Mouse (Mus musculus) heart, postnatal 0 days (tissue): ENCODE results near the gene Islr2. TPM values are rescaled to one million over a fixed set of nuclear protein-coding genes. Genes with fewer than 3 reads are reported as not detected.

Experiments
- ATAC-seq: fragments of 200-750 bp; cut with Nextera tagmentation; 2 replicates; pipeline ENCODE4 v1.8.0; 2017; ENCODE audit warnings: low read depth, moderate number of reproducible peaks, moderate library complexity; ENCODE audit not compliant: insufficient read depth
- DNase-seq: peaks from one replicate; pipeline ENCODE4 v3.0.0-alpha.2; 2016; ENCODE audit warnings: low spot score
- H3K27ac ChIP-seq: fragments of 300-500 bp; sonication (generic); 2 replicates; pipeline ENCODE4 v1.5.1; 2014; ENCODE audit warnings: low read depth, mild to moderate bottlenecking
- H3K27me3 ChIP-seq: fragments of 300-500 bp; sonication (generic); 2 replicates; pipeline ENCODE4 v1.6.1; 2014; ENCODE audit warnings: low read length, mixed read lengths; ENCODE audit not compliant: control insufficient read depth, insufficient read depth
- H3K36me3 ChIP-seq: fragments of 300-500 bp; sonication (generic); replicated peaks from 2 replicates; pipeline ENCODE4 v1.6.1; 2014; ENCODE audit warnings: low read length, mixed read lengths; ENCODE audit not compliant: control insufficient read depth, insufficient read depth
- H3K4me1 ChIP-seq: fragments of 300-500 bp; sonication (generic); 2 replicates; pipeline ENCODE4 v1.6.1; 2014; ENCODE audit warnings: antibody characterized with exemption; ENCODE audit not compliant: control insufficient read depth, insufficient read depth
- H3K4me2 ChIP-seq: fragments of 300-500 bp; sonication (generic); 2 replicates; pipeline ENCODE4 v1.6.1; 2014; ENCODE audit warnings: low read depth, mild to moderate bottlenecking, low read length, moderate library complexity
- H3K4me3 ChIP-seq: fragments of 300-500 bp; sonication (generic); 2 replicates; pipeline ENCODE4 v1.5.1; 2014; ENCODE audit warnings: low read depth, low read length
- H3K9ac ChIP-seq: fragments of 300-500 bp; sonication (generic); replicated peaks from 2 replicates; pipeline ENCODE4 v1.6.1; 2014; ENCODE audit warnings: low read depth, low read length, mixed read lengths
- H3K9me3 ChIP-seq: fragments of 300-500 bp; sonication (generic); replicated peaks from 2 replicates; pipeline ENCODE4 v1.6.1; 2016; ENCODE audit warnings: low read length; ENCODE audit not compliant: control insufficient read depth
- CTCF ChIP-seq: IDR thresholded peaks from 2 replicates; pipeline ENCODE4 v1.5.1; 2016; ENCODE audit warnings: antibody characterized with exemption, control low read depth, low read depth
- EP300 ChIP-seq: IDR thresholded peaks from 2 replicates; pipeline ENCODE4 v1.6.1; 2016; ENCODE audit warnings: antibody characterized with exemption, low read depth
- WGBS: fragments of 180-500 bp; shearing (Covaris S2); extraction: QIAGEN DNeasy Blood & Tissue Kit; methylation state at CpG from one replicate; pipeline ENCODE4 v1.1.7; 2014; 5-methylcytosine and 5-hydroxymethylcytosine counted together
- polyA plus RNA-seq: library from polyadenylated mRNA; unstranded; fragments of >200 nt; fragmentation: Nextera tagmentation; extraction: Ambion mirVana; gene quantifications from 2 replicates; pipeline ENCODE4 v1.2.1, GENCODE M21; 2015
- total RNA-seq: library from RNA; depleted of rRNA; stranded (reverse); fragments of >200 nt; gene quantifications from 2 replicates; pipeline ENCODE4 v1.2.3, GENCODE M21; 2014; ENCODE audit warnings: low replicate concordance

Islr2 gene
- total and polyA plus RNA-seq, 2 experiments from 2014 or later, result 0.08 to 0.69 TPM

DNA sequence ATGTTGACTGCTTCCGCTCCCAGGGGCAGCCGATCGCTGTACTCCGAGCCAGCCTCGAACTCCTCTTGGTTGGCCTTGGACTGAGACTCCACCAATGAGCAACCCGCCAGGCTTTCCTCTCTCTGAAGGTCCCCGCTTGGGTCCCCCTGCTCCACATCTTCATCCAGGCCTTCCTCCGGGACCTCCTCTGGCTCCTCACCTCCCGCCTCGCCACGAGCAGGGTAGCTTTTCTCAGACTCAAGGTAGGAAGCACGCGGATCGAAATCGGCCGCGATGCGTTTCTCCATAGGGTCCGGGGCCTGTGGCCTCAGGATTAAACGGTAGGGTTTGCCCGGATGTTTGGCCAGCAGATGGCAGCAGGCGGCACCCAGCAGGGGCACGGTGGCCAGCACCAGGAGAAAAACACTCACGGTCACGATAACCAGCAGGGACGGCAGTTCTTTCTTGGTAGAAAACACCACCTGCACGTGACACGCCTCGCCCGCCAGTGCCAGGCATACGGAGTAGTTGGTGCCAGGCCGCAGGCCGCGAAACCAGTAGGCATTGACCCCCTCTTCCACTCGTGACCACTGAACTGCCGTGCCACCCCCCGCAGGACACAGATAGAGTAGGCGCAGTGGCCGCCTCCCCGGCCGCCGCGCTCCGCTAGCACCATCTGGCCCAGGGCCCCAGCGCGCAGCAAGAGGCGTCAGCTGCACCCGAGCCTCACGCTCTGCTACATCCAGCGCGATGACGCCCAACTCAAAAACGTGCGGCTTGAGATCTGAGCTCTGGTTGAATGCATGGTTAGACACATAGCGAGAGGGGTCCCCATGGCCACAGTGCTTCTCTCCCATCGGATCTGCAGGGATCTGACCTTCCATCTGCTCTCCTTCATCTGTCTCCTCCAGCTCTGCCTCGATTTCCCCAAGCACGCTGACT lies 6.1 kb downstream of the Islr2 start:
- WGBS, result 2% methylated on average over 58 of the region's 58 CpGs
- TF ChIP-seq EP300 (no peak), CTCF (peak; percentile 67)
- peaks cover 95% of the 10 kb centered on the region for H3K27me3 ChIP-seq
- no peak for DNase-seq
- peak overlapping the region; percentile 50 for H3K4me2 ChIP-seq
- H3K9me3 ChIP-seq, result no peaks in the 10 kb centered on the region
- ATAC-seq, result peak; percentile 49
- no peak overlapping the region for H3K9ac ChIP-seq
- no peaks in the 10 kb centered on the region for H3K36me3 ChIP-seq
- peaks cover 19% of the 10 kb centered on the region for H3K4me1 ChIP-seq
- peak overlapping the region; percentile 33 for H3K4me3 ChIP-seq
- H3K27ac ChIP-seq, result no peak overlapping the region

DNA sequence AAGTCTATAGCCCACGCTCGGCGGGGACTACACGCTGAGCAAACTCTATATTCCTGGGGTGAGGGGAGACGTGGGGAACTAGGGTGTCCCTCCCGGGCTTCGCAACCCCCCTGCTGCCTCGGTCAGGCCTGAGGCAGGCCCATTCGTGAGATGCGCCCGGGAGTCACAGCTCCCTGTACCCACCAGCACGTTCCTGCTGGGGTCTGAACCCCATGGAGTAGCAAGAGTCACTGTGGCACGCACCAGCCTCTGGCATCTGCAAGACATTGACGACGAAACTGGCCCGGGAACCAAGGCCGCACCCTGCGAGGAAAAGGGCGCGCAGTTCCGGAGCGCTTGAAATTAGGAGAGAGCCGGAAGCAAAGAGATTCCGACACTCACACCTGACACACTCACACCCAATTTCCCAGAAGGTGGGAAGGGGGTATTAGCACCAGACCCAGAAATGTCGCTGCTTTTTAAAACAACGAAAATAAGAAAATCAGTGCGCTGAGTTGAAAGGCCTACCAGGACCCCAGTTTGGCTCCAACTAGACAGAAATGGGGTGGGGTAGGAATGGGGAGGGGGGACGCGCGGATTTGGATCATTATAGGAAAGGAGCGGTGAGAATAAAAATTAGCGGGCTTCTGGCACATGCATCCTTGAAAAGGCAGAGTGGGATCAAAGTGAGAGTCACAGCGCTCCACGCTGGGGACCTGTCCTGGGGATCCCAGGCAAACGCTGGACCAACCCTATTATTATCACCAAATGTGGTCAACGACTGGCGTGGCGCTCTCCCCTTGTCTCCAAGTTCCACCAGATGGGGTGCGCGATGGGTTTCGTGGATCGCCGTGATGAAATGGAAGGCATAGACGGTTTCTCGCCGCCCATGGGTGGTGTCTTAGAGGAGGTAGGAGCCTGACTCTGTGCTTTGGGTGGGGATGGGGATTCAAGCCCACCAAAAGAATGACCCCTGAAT lies 7.2 kb downstream of the Islr2 start:
- Histone ChIP-seq H3K36me3 (no peaks in the 10 kb centered on the region), H3K9me3 (no peaks in the 10 kb centered on the region), H3K4me2 (peak overlapping the region; percentile 50; the same call in 1 of the 2 replicates), H3K27me3 (peaks cover 84% of the 10 kb centered on the region), H3K4me3 (peak overlapping the region; percentile 33), H3K4me1 (peaks cover 19% of the 10 kb centered on the region), H3K27ac (no peak overlapping the region), H3K9ac (no peak overlapping the region)
- 4% methylated on average over 46 of the region's 46 CpGs for WGBS
- DNase-seq, result no peak
- no peak for TF ChIP-seq CTCF
- TF ChIP-seq EP300, result no peak
- no peak for ATAC-seq

DNA sequence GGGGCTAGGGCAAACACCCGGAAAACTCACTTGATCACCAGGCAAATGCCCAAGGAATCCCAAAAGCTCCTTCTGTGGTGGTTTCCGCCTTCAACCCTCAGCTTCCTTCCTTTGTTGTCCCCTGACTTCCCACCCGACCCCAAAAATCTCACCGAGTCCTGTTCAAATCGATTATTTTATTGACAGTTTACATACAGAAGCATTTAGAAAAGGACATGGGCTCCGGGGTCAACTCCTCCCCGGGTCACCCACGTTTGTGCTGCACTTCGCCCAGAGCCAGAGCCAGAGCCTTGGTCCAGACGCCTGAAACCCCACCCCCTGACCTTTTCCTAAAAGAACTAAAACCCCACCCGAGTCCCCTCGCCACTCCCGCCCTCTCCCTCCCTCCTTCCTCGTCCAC lies 8.0 kb downstream of the Islr2 start:
- no peak overlapping the region for H3K27ac ChIP-seq
- 8% methylated on average over 14 of the region's 14 CpGs for WGBS
- DNase-seq, result no peak
- no peaks in the 10 kb centered on the region for H3K9me3 ChIP-seq
- H3K4me3 ChIP-seq, result no peak overlapping the region
- H3K4me2 ChIP-seq, result peak overlapping the region; percentile 36; the same call in 1 of the 2 replicates
- H3K36me3 ChIP-seq, result no peaks in the 10 kb centered on the region
- no peak for TF ChIP-seq EP300
- TF ChIP-seq CTCF, result no peak
- H3K4me1 ChIP-seq, result peaks cover 19% of the 10 kb centered on the region
- H3K9ac ChIP-seq, result no peak overlapping the region
- peaks cover 76% of the 10 kb centered on the region for H3K27me3 ChIP-seq
- no peak for ATAC-seq

DNA sequence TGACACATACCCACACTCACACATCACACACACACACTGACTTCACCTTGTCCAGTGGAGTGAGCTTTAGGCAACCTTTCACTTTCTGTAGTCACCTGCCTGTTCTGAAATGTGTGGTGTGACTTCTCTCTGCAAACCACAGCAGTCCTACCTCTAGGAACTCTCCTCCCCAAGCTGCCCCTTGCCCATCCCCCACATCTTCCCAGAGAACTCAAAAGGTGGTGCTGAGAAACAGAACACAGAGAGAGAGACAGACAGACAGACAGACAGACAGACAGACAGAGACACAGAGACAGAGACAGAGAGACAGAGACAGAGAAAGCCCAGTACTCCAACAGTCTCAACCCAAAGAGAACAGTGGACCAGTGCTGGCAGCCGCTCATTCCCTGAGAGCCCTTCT lies 8.4 kb downstream of the Islr2 start:
- WGBS, result 31% methylated on average over 1 of the region's 1 CpGs

DNA sequence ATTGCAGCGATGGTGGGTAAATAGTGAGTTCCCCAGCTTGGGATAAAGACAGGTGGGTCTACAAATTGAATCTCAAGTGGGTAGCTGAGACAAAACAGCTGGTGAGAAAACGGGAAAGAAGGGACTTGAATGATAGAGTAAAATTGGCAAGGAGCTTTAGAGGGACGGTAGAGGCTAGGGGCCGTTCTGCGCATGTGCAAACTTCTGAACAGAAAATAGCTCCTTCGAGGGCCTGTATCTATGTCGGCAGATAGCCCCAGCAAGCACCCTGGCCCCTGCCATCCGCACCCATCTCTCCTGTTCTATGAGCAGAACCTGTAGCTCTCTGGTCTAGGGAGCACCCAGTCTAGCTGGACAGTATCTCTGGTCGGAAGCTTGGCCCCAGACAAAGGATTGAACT lies 9.9 kb downstream of the Islr2 start:
- DNase-seq, result no peak
- no peak overlapping the region for H3K4me3 ChIP-seq
- ATAC-seq, result no peak
- no peak overlapping the region for H3K9ac ChIP-seq
- H3K4me2 ChIP-seq, result no peak overlapping the region
- peaks cover 17% of the 10 kb centered on the region for H3K4me1 ChIP-seq
- no peaks in the 10 kb centered on the region for H3K9me3 ChIP-seq
- H3K27me3 ChIP-seq, result peaks cover 57% of the 10 kb centered on the region
- no peak overlapping the region for H3K27ac ChIP-seq
- 57% methylated on average over 9 of the region's 9 CpGs for WGBS
- no peaks in the 10 kb centered on the region for H3K36me3 ChIP-seq
- TF ChIP-seq EP300 (no peak), CTCF (no peak)

More for the DNA sequence above, 8.4 kb downstream of the Islr2 start:
- Histone ChIP-seq H3K4me3 (no peak overlapping the region), H3K36me3 (no peaks in the 10 kb centered on the region), H3K9ac (no peak overlapping the region), H3K27ac (no peak overlapping the region), H3K4me1 (peaks cover 19% of the 10 kb centered on the region), H3K9me3 (no peaks in the 10 kb centered on the region), H3K27me3 (peaks cover 72% of the 10 kb centered on the region), H3K4me2 (no peak overlapping the region)
- TF ChIP-seq CTCF, result no peak
- no peak for TF ChIP-seq EP300
- DNase-seq, result no peak
- no peak for ATAC-seq
